Mouse (Mus musculus): ENCODE results near the gene Zfp618. TPM values are rescaled to one million over a fixed set of nuclear protein-coding genes. Genes with fewer than 3 reads are reported as not detected.

Gene Zfp618
- polyA plus RNA-seq, 1 experiment from 2014 or later = 27.3 TPM

- H3K27me3 ChIP-seq (ENCODE audit: control insufficient read depth, insufficient read depth, low read length) = no peaks in the 10 kb centered on the region
- no peak overlapping the region for H3K4me2 ChIP-seq (ENCODE audit: low read depth, low read length)
- H3K27ac ChIP-seq (replicated peaks; ENCODE audit: low read depth, low read length) = no peak overlapping the region
- DNase-seq (ENCODE audit: low spot score) = no peak
- H3K36me3 ChIP-seq (replicated peaks; ENCODE audit: control insufficient read depth, insufficient read depth, low read depth, low read length) = no peaks in the 10 kb centered on the region; the same call in 1 of the 2 replicates
- no peak overlapping the region for H3K4me3 ChIP-seq (ENCODE audit: low read depth, low read length)
- no peak for ATAC-seq (replicated peaks; ENCODE audit: insufficient number of reproducible peaks, low FRiP score, low TSS enrichment, low read depth)
- H3K9me3 ChIP-seq (replicated peaks; ENCODE audit: control insufficient read depth, low read length) = no peaks in the 10 kb centered on the region
- H3K4me1 ChIP-seq (ENCODE audit: control insufficient read depth, insufficient read depth, low read length) = peaks cover 4% of the 10 kb centered on the region; the same call in 1 of the 2 replicates
- no peak overlapping the region for H3K9ac ChIP-seq (replicated peaks; ENCODE audit: low read length)
- 85% methylated on average over 7 of the region's 7 CpGs for WGBS
These were observed 70.6 kb downstream of the Zfp618 start for GRCm38 (mm10) chr4:63035991-63036390.

DNA sequence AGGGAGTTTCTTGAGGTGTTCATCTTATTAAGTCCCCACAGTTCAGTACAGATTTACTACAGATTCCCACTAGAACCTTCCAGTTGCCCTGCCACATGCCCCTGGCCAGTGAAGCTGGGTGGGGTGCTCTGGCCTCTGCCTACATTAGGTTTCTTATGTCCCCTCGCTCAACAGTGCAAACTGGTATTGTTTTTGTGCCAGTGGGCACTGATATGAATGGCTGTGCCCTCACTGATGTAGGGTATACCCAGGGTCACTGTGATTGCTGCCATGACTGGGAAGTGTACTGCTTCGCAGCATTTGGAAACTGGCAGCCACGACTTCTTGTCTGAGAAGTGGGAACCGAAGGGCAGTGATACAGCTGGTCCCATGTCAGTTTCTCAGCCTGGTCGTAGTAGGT lies 71.4 kb downstream of the Zfp618 start:
- Histone ChIP-seq H3K27ac (replicated peaks; ENCODE audit: low read depth, low read length) (no peak overlapping the region), H3K9me3 (replicated peaks; ENCODE audit: control insufficient read depth, low read length) (no peaks in the 10 kb centered on the region), H3K4me1 (ENCODE audit: control insufficient read depth, insufficient read depth, low read length) (peaks cover 4% of the 10 kb centered on the region; the same call in 1 of the 2 replicates), H3K36me3 (replicated peaks; ENCODE audit: control insufficient read depth, insufficient read depth, low read depth, low read length) (no peaks in the 10 kb centered on the region; the same call in 1 of the 2 replicates), H3K9ac (replicated peaks; ENCODE audit: low read length) (no peak overlapping the region), H3K4me3 (ENCODE audit: low read depth, low read length) (no peak overlapping the region), H3K27me3 (ENCODE audit: control insufficient read depth, insufficient read depth, low read length) (no peaks in the 10 kb centered on the region), H3K4me2 (ENCODE audit: low read depth, low read length) (no peak overlapping the region)
- 86% methylated on average over 5 of the region's 5 CpGs for WGBS
- DNase-seq (ENCODE audit: low spot score) (no peak), ATAC-seq (replicated peaks; ENCODE audit: insufficient number of reproducible peaks, low FRiP score, low TSS enrichment, low read depth) (no peak)

DNA sequence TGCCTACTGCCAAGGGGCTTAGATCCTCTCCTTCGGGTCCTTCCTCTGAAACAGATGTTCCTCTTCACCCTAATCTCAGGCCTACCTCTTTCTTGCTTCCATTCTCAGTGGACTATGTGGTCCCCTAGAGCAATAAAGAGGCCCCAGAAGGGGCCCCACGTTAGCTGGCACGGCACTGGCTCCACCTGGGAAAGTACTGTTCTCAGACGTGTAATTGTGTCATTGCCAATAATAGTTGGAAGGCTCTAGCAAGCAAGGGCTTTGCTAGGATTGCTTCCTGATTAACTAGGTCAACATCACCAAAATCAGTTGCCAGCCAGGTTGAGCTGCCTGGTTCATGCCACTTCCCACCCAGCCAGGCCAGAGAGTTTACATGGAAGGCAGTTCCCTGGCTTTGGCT lies 72.2 kb downstream of the Zfp618 start:
- Histone ChIP-seq H3K4me1 (ENCODE audit: control insufficient read depth, insufficient read depth, low read length) (peaks cover 4% of the 10 kb centered on the region; the same call in 1 of the 2 replicates), H3K9me3 (replicated peaks; ENCODE audit: control insufficient read depth, low read length) (no peaks in the 10 kb centered on the region), H3K9ac (replicated peaks; ENCODE audit: low read length) (no peak overlapping the region), H3K4me2 (ENCODE audit: low read depth, low read length) (no peak overlapping the region), H3K36me3 (replicated peaks; ENCODE audit: control insufficient read depth, insufficient read depth, low read depth, low read length) (no peaks in the 10 kb centered on the region; the same call in 1 of the 2 replicates), H3K27ac (replicated peaks; ENCODE audit: low read depth, low read length) (no peak overlapping the region), H3K27me3 (ENCODE audit: control insufficient read depth, insufficient read depth, low read length) (no peaks in the 10 kb centered on the region), H3K4me3 (ENCODE audit: low read depth, low read length) (no peak overlapping the region)
- no peak for DNase-seq (ENCODE audit: low spot score)
- WGBS = 72% methylated on average over 4 of the region's 4 CpGs
- no peak for ATAC-seq (replicated peaks; ENCODE audit: insufficient number of reproducible peaks, low FRiP score, low TSS enrichment, low read depth)

DNA sequence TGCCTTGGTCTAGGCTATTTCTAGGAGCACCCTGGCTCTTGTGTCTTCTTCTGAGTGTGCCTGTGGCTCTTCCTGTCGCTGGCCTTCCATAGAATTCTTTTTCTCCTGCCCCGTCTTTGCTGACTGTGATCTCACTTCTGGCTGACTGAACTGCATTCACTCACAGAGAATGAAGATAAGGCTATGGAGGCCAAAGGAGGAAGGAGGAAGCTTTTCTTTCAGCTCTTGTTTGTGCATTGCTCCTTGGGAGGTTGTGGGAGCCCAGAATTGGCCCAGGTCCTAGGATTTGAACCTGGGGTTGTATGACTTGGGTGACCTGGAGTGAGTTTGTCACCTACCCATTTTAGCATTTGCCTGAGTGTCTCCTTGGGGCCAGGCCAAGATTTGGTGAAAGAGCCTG lies 72.9 kb downstream of the Zfp618 start:
- DNase-seq (ENCODE audit: low spot score) (no peak), ATAC-seq (replicated peaks; ENCODE audit: insufficient number of reproducible peaks, low FRiP score, low TSS enrichment, low read depth) (no peak)
- H3K27me3 ChIP-seq (ENCODE audit: control insufficient read depth, insufficient read depth, low read length) = no peaks in the 10 kb centered on the region
- no peak overlapping the region for H3K9ac ChIP-seq (replicated peaks; ENCODE audit: low read length)
- H3K9me3 ChIP-seq (replicated peaks; ENCODE audit: control insufficient read depth, low read length) = no peaks in the 10 kb centered on the region
- no peak overlapping the region for H3K4me2 ChIP-seq (ENCODE audit: low read depth, low read length)
- WGBS = 75% methylated on average over 2 of the region's 2 CpGs
- no peaks in the 10 kb centered on the region; the same call in 1 of the 2 replicates for H3K36me3 ChIP-seq (replicated peaks; ENCODE audit: control insufficient read depth, insufficient read depth, low read depth, low read length)
- H3K27ac ChIP-seq (replicated peaks; ENCODE audit: low read depth, low read length) = no peak overlapping the region
- H3K4me1 ChIP-seq (ENCODE audit: control insufficient read depth, insufficient read depth, low read length) = peaks cover 4% of the 10 kb centered on the region; the same call in 1 of the 2 replicates
- no peak overlapping the region for H3K4me3 ChIP-seq (ENCODE audit: low read depth, low read length)

- H3K4me1 ChIP-seq (ENCODE audit: control insufficient read depth, insufficient read depth, low read length) = peaks cover 4% of the 10 kb centered on the region; the same call in 1 of the 2 replicates
- no peaks in the 10 kb centered on the region for H3K9me3 ChIP-seq (replicated peaks; ENCODE audit: control insufficient read depth, low read length)
- H3K27ac ChIP-seq (replicated peaks; ENCODE audit: low read depth, low read length) = no peak overlapping the region
- H3K27me3 ChIP-seq (ENCODE audit: control insufficient read depth, insufficient read depth, low read length) = no peaks in the 10 kb centered on the region
- no peaks in the 10 kb centered on the region; the same call in 1 of the 2 replicates for H3K36me3 ChIP-seq (replicated peaks; ENCODE audit: control insufficient read depth, insufficient read depth, low read depth, low read length)
- 87% methylated on average over 10 of the region's 10 CpGs for WGBS
- DNase-seq (ENCODE audit: low spot score) = no peak
- H3K4me2 ChIP-seq (ENCODE audit: low read depth, low read length) = no peak overlapping the region
- H3K9ac ChIP-seq (replicated peaks; ENCODE audit: low read length) = no peak overlapping the region
- ATAC-seq (replicated peaks; ENCODE audit: insufficient number of reproducible peaks, low FRiP score, low TSS enrichment, low read depth) = no peak
- H3K4me3 ChIP-seq (ENCODE audit: low read depth, low read length) = no peak overlapping the region
These were observed 73.6 kb downstream of the Zfp618 start for GRCm38 (mm10) chr4:63038937-63039336.

- H3K36me3 ChIP-seq (replicated peaks; ENCODE audit: control insufficient read depth, insufficient read depth, low read depth, low read length) = no peaks in the 10 kb centered on the region
- no peaks in the 10 kb centered on the region; the same call in 1 of the 2 replicates for H3K4me1 ChIP-seq (ENCODE audit: control insufficient read depth, insufficient read depth, low read length)
- H3K27ac ChIP-seq (replicated peaks; ENCODE audit: low read depth, low read length) = no peak overlapping the region
- H3K4me3 ChIP-seq (ENCODE audit: low read depth, low read length) = no peak overlapping the region
- H3K9me3 ChIP-seq (replicated peaks; ENCODE audit: control insufficient read depth, low read length) = no peaks in the 10 kb centered on the region
- DNase-seq (ENCODE audit: low spot score) (no peak), ATAC-seq (replicated peaks; ENCODE audit: insufficient number of reproducible peaks, low FRiP score, low TSS enrichment, low read depth) (no peak)
- 84% methylated on average over 3 of the region's 3 CpGs for WGBS
- H3K9ac ChIP-seq (replicated peaks; ENCODE audit: low read length) = no peak overlapping the region
- no peaks in the 10 kb centered on the region for H3K27me3 ChIP-seq (ENCODE audit: control insufficient read depth, insufficient read depth, low read length)
- H3K4me2 ChIP-seq (ENCODE audit: low read depth, low read length) = no peak overlapping the region
These were observed 83.2 kb downstream of the Zfp618 start for GRCm38 (mm10) chr4:63048606-63049005.

GRCm38 (mm10) chr4:63049596-63050318 lies 84.4 kb downstream of the Zfp618 start:
- ATAC-seq (replicated peaks; ENCODE audit: insufficient number of reproducible peaks, low FRiP score, low TSS enrichment, low read depth) (no peak), DNase-seq (ENCODE audit: low spot score) (no peak)
- Histone ChIP-seq H3K9ac (replicated peaks; ENCODE audit: low read length) (no peak overlapping the region), H3K27me3 (ENCODE audit: control insufficient read depth, insufficient read depth, low read length) (no peaks in the 10 kb centered on the region), H3K9me3 (replicated peaks; ENCODE audit: control insufficient read depth, low read length) (no peaks in the 10 kb centered on the region), H3K4me1 (ENCODE audit: control insufficient read depth, insufficient read depth, low read length) (no peaks in the 10 kb centered on the region; the same call in 1 of the 2 replicates), H3K4me2 (ENCODE audit: low read depth, low read length) (no peak overlapping the region), H3K36me3 (replicated peaks; ENCODE audit: control insufficient read depth, insufficient read depth, low read depth, low read length) (no peaks in the 10 kb centered on the region), H3K27ac (replicated peaks; ENCODE audit: low read depth, low read length) (no peak overlapping the region), H3K4me3 (ENCODE audit: low read depth, low read length) (no peak overlapping the region)

- 84% methylated on average over 4 of the region's 4 CpGs for WGBS
- ATAC-seq (replicated peaks; ENCODE audit: insufficient number of reproducible peaks, low FRiP score, low TSS enrichment, low read depth) (no peak), DNase-seq (ENCODE audit: low spot score) (no peak)
- Histone ChIP-seq H3K4me3 (ENCODE audit: low read depth, low read length) (no peak overlapping the region), H3K4me2 (ENCODE audit: low read depth, low read length) (no peak overlapping the region), H3K9ac (replicated peaks; ENCODE audit: low read length) (no peak overlapping the region), H3K4me1 (ENCODE audit: control insufficient read depth, insufficient read depth, low read length) (no peaks in the 10 kb centered on the region; the same call in 1 of the 2 replicates), H3K36me3 (replicated peaks; ENCODE audit: control insufficient read depth, insufficient read depth, low read depth, low read length) (no peaks in the 10 kb centered on the region), H3K27me3 (ENCODE audit: control insufficient read depth, insufficient read depth, low read length) (no peaks in the 10 kb centered on the region), H3K9me3 (replicated peaks; ENCODE audit: control insufficient read depth, low read length) (no peaks in the 10 kb centered on the region), H3K27ac (replicated peaks; ENCODE audit: low read depth, low read length) (no peak overlapping the region)
These were observed 84.9 kb downstream of the Zfp618 start for GRCm38 (mm10) chr4:63050319-63050676.
